Mouse (Mus musculus) intestine, postnatal 0 days (tissue): ENCODE measurements at regions not wholly inside any gene's neighbourhood (a gene's known extent, or its start where the extent isn't known, plus 50 kb on each side); places are given as distances from the start of the nearest gene placed in this dataset.

Experiments
- ATAC-seq: fragments of 200-750 bp; cut with Nextera tagmentation; 2 replicates; pipeline ENCODE4 v1.8.0; 2017; ENCODE audit warnings: mild to moderate bottlenecking, moderate TSS enrichment, moderate library complexity
- H3K27ac ChIP-seq: fragments of 300-500 bp; sonication (generic); 2 replicates; pipeline ENCODE4 v1.5.1; 2014; ENCODE audit warnings: mild to moderate bottlenecking, low read depth, low read length, moderate library complexity
- H3K27me3 ChIP-seq: fragments of 300-500 bp; sonication (generic); replicated peaks from 2 replicates; pipeline ENCODE4 v1.6.1; 2014; ENCODE audit warnings: low read length, mixed read lengths; ENCODE audit not compliant: control insufficient read depth, insufficient read depth
- H3K36me3 ChIP-seq: fragments of 300-500 bp; sonication (generic); 2 replicates; pipeline ENCODE4 v1.6.1; 2014; ENCODE audit warnings: mild to moderate bottlenecking, moderate library complexity; ENCODE audit not compliant: control insufficient read depth, insufficient read depth
- H3K4me1 ChIP-seq: fragments of 300-500 bp; sonication (generic); replicated peaks from 2 replicates; pipeline ENCODE4 v1.6.1; 2014; ENCODE audit warnings: antibody characterized with exemption, low read length, mixed read lengths; ENCODE audit not compliant: control insufficient read depth, insufficient read depth
- H3K4me2 ChIP-seq: fragments of 300-500 bp; sonication (generic); replicated peaks from 2 replicates; pipeline ENCODE4 v1.6.1; 2014; ENCODE audit warnings: low read depth, mild to moderate bottlenecking, moderate library complexity
- H3K4me3 ChIP-seq: fragments of 300-500 bp; sonication (generic); 2 replicates; pipeline ENCODE4 v1.5.1; 2014; ENCODE audit warnings: low read depth, low read length
- H3K9ac ChIP-seq: fragments of 300-500 bp; sonication (generic); 2 replicates; pipeline ENCODE4 v1.6.1; 2014; ENCODE audit warnings: mild to moderate bottlenecking, low read depth, low read length
- H3K9me3 ChIP-seq: fragments of 300-500 bp; sonication (generic); 2 replicates; pipeline ENCODE4 v1.6.1; 2016; ENCODE audit warnings: mixed run types; ENCODE audit not compliant: control insufficient read depth
- CTCF ChIP-seq: sonication (generic); IDR thresholded peaks from 2 replicates; pipeline ENCODE4 v1.5.1; 2016; ENCODE audit warnings: low read depth, mild to moderate bottlenecking, control low read depth, antibody characterized with exemption, moderate library complexity
- WGBS: fragments of 180-500 bp; shearing (Covaris S2); extraction: QIAGEN DNeasy Blood & Tissue Kit; methylation state at CpG from one replicate; pipeline ENCODE4 v1.1.7; 2014; 5-methylcytosine and 5-hydroxymethylcytosine counted together

- H3K36me3 ChIP-seq = no peaks in the 10 kb centered on the region
- no peak overlapping the region for H3K9ac ChIP-seq
- no peaks in the 10 kb centered on the region for H3K4me1 ChIP-seq
- 0 out of 2 replicates have a peak, but pooled peaks cover 4% of the 10 kb centered on the region for H3K9me3 ChIP-seq
- no peak overlapping the region for H3K4me3 ChIP-seq
- WGBS = 72% methylated on average over 16 of the region's 16 CpGs
- H3K4me2 ChIP-seq = no peak overlapping the region
- no peak for ATAC-seq
- no peak overlapping the region for H3K27ac ChIP-seq
- no peaks in the 10 kb centered on the region for H3K27me3 ChIP-seq
- TF ChIP-seq CTCF = no peak
Observed at GRCm38 (mm10) chr13:37628391-37629270, 149.6 kb upstream of the Rreb1 start.

GRCm38 (mm10) chr13:37629271-37629899 lies 148.8 kb upstream of the Rreb1 start:
- Histone ChIP-seq H3K36me3 (no peaks in the 10 kb centered on the region), H3K4me1 (no peaks in the 10 kb centered on the region), H3K27me3 (no peaks in the 10 kb centered on the region), H3K4me2 (no peak overlapping the region), H3K27ac (no peak overlapping the region), H3K9ac (no peak overlapping the region), H3K4me3 (no peak overlapping the region), H3K9me3 (0 out of 2 replicates have a peak, but pooled peaks cover 4% of the 10 kb centered on the region)
- no peak for TF ChIP-seq CTCF
- 77% methylated on average over 6 of the region's 6 CpGs for WGBS
- no peak for ATAC-seq

GRCm38 (mm10) chr13:37632835-37633440 lies 145.3 kb upstream of the Rreb1 start:
- WGBS = 77% methylated on average over 5 of the region's 5 CpGs
- no peak for ATAC-seq
- H3K36me3 ChIP-seq = no peaks in the 10 kb centered on the region
- TF ChIP-seq CTCF = no peak
- no peaks in the 10 kb centered on the region for H3K4me1 ChIP-seq
- H3K4me2 ChIP-seq = no peak overlapping the region
- H3K27me3 ChIP-seq = no peaks in the 10 kb centered on the region
- H3K27ac ChIP-seq = no peak overlapping the region
- 0 out of 2 replicates have a peak, but pooled peaks cover 4% of the 10 kb centered on the region for H3K9me3 ChIP-seq
- H3K4me3 ChIP-seq = no peak overlapping the region
- H3K9ac ChIP-seq = no peak overlapping the region

GRCm38 (mm10) chr13:37636363-37636762 lies 141.8 kb upstream of the Rreb1 start:
- no peak overlapping the region for H3K27ac ChIP-seq
- ATAC-seq = no peak
- 0 out of 2 replicates have a peak, but pooled peaks cover 4% of the 10 kb centered on the region for H3K9me3 ChIP-seq
- H3K36me3 ChIP-seq = no peaks in the 10 kb centered on the region
- H3K4me2 ChIP-seq = no peak overlapping the region
- no peak overlapping the region for H3K4me3 ChIP-seq
- H3K4me1 ChIP-seq = no peaks in the 10 kb centered on the region
- H3K27me3 ChIP-seq = no peaks in the 10 kb centered on the region
- no peak overlapping the region for H3K9ac ChIP-seq
- 81% methylated on average over 4 of the region's 4 CpGs for WGBS
- TF ChIP-seq CTCF = no peak

- WGBS = 87% methylated on average over 10 of the region's 10 CpGs
- no peak overlapping the region for H3K4me2 ChIP-seq
- no peak overlapping the region for H3K4me3 ChIP-seq
- no peak for ATAC-seq
- H3K36me3 ChIP-seq = no peaks in the 10 kb centered on the region
- no peak for TF ChIP-seq CTCF
- 0 out of 2 replicates have a peak, but pooled peaks cover 4% of the 10 kb centered on the region for H3K9me3 ChIP-seq
- no peak overlapping the region for H3K27ac ChIP-seq
- no peaks in the 10 kb centered on the region for H3K4me1 ChIP-seq
- no peak overlapping the region for H3K9ac ChIP-seq
- no peaks in the 10 kb centered on the region for H3K27me3 ChIP-seq
Observed at GRCm38 (mm10) chr13:37637151-37637550, 141.0 kb upstream of the Rreb1 start.

GRCm38 (mm10) chr13:37638071-37638511 lies 140.1 kb upstream of the Rreb1 start:
- WGBS = 38% methylated on average over 8 of the region's 8 CpGs

More at GRCm38 (mm10) chr13:37638071-37638511, 140.1 kb upstream of the Rreb1 start:
- H3K36me3 ChIP-seq = no peaks in the 10 kb centered on the region
- H3K27ac ChIP-seq = no peak overlapping the region
- H3K9me3 ChIP-seq = no peaks in the 10 kb centered on the region
- H3K4me3 ChIP-seq = no peak overlapping the region
- no peak overlapping the region for H3K4me2 ChIP-seq
- no peak overlapping the region for H3K9ac ChIP-seq
- no peak for TF ChIP-seq CTCF
- H3K4me1 ChIP-seq = no peaks in the 10 kb centered on the region
- no peaks in the 10 kb centered on the region for H3K27me3 ChIP-seq
- ATAC-seq = no peak
